Mouse (Mus musculus) embryo, embryonic 10 days (tissue): Measurements from ENCODE around the gene Gm6890.
"Not testable (repeated sequence)": the region's sequence is repeated elsewhere in the genome, so short reads cannot be mapped to it uniquely, and the experiment has no call there.

Source experiments
- DNase-seq: peaks from one replicate; pipeline ENCODE4 v3.0.0-alpha.2; 2015; ENCODE audit warnings: low spot score

The Gm6890 gene

GRCm38 (mm10) chrX:74740627-74741026, at the start of gene Gm6890:
TSS of gene Gm6890 (plus strand) at chrX:74740927.
- not testable (repeated sequence) for DNase-seq

GRCm38 (mm10) chrX:74726195-74726594, 14.5 kb upstream of the Gm6890 start:
- DNase-seq = not testable (repeated sequence)

DNA sequence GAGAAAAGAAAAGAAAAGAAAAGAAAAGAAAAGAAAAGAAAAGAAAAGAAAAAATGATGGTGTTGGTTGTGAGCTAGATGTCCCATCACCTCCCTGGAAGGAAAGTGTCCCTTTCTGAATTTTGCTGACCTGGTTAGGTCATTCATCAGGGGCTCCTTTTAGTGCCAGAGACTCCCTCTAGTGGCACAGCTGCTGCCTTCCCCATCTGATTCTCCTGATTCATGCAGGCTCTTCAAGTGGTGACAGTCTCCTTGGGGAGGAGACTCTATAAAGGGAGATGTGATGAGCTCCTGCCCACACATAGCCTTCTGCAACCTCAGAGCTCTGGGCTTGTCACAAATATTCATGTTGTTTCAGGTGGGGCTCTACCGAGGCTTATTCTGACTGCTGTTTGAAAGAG, 30.0 kb downstream of the Gm6890 start:
- DNase-seq = peak; percentile 5
